Mouse (Mus musculus) forebrain, embryonic 11.5 days (tissue): ENCODE data around the gene Lmcd1. TPM values are rescaled to one million over a fixed set of nuclear protein-coding genes. Genes with fewer than 3 reads are reported as not detected.

Experiments used
- ATAC-seq: fragments of 200-750 bp; cut with Nextera tagmentation; replicated peaks from 2 replicates; pipeline ENCODE4 v1.8.0; 2017; ENCODE audit warnings: moderate TSS enrichment; ENCODE audit not compliant: low FRiP score
- DNase-seq: peaks from one replicate; pipeline ENCODE4 v3.0.0-alpha.2; 2017; ENCODE audit warnings: low spot score
- H3K27ac ChIP-seq: fragments of 300-500 bp; sonication (generic); 2 replicates; pipeline ENCODE4 v1.5.1; 2014; ENCODE audit warnings: low read depth, low read length
- H3K27me3 ChIP-seq: fragments of 300-500 bp; sonication (generic); 2 replicates; pipeline ENCODE4 v1.6.1; 2014; ENCODE audit warnings: mild to moderate bottlenecking, low read length, mixed read lengths; ENCODE audit not compliant: control insufficient read depth, insufficient read depth
- H3K36me3 ChIP-seq: fragments of 300-500 bp; sonication (generic); 2 replicates; pipeline ENCODE4 v1.6.1; 2014; ENCODE audit warnings: mild to moderate bottlenecking, low read length, moderate library complexity, mixed read lengths; ENCODE audit not compliant: control insufficient read depth, insufficient read depth
- H3K4me1 ChIP-seq: fragments of 300-500 bp; sonication (generic); replicated peaks from 2 replicates; pipeline ENCODE4 v1.6.1; 2014; ENCODE audit warnings: low read length, mixed read lengths; ENCODE audit not compliant: control insufficient read depth, insufficient read depth
- H3K4me2 ChIP-seq: fragments of 300-500 bp; sonication (generic); 2 replicates; pipeline ENCODE4 v1.6.1; 2014; ENCODE audit warnings: low read depth, mild to moderate bottlenecking, low read length, moderate library complexity, mixed read lengths; ENCODE audit not compliant: severe bottlenecking
- H3K4me3 ChIP-seq: fragments of 300-500 bp; sonication (generic); 2 replicates; pipeline ENCODE4 v1.5.1; 2014; ENCODE audit warnings: low read depth, low read length
- H3K9ac ChIP-seq: fragments of 300-500 bp; sonication (generic); 2 replicates; pipeline ENCODE4 v1.6.1; 2014; ENCODE audit warnings: low read length
- H3K9me3 ChIP-seq: fragments of 300-500 bp; sonication (generic); 2 replicates; pipeline ENCODE4 v1.6.1; 2016; ENCODE audit warnings: low read length, mixed read lengths; ENCODE audit not compliant: control insufficient read depth
- WGBS: fragments of 180-500 bp; shearing (Covaris S2); extraction: QIAGEN DNeasy Blood & Tissue Kit; methylation state at CpG from one replicate; pipeline ENCODE4 v1.1.7; 2014; 5-methylcytosine and 5-hydroxymethylcytosine counted together
- polyA plus RNA-seq: library from polyadenylated mRNA; unstranded; fragments of >200 nt; fragmentation: Nextera tagmentation; extraction: Ambion mirVana; gene quantifications from 2 replicates; pipeline ENCODE4 v1.2.1, GENCODE M21; 2014

The Lmcd1 gene
- polyA plus RNA-seq, 1 experiment from 2014 or later, result 3.4 TPM

- no peaks in the 10 kb centered on the region for H3K9me3 ChIP-seq
- no peak for ATAC-seq
- 58% methylated on average over 5 of the region's 5 CpGs for WGBS
- H3K27me3 ChIP-seq, result no peaks in the 10 kb centered on the region
- no peaks in the 10 kb centered on the region for H3K36me3 ChIP-seq
- no peak overlapping the region for H3K4me2 ChIP-seq
- H3K4me1 ChIP-seq, result no peaks in the 10 kb centered on the region
- H3K27ac ChIP-seq, result no peak overlapping the region
- DNase-seq, result no peak
- no peak overlapping the region for H3K4me3 ChIP-seq
- H3K9ac ChIP-seq, result no peak overlapping the region
These were observed 47.1 kb downstream of the Lmcd1 start for GRCm38 (mm10) chr6:112320679-112321078.

GRCm38 (mm10) chr6:112322916-112323315 is 49.4 kb downstream of the Lmcd1 start:
- no peaks in the 10 kb centered on the region for H3K4me1 ChIP-seq
- H3K27ac ChIP-seq, result no peak overlapping the region
- no peaks in the 10 kb centered on the region for H3K27me3 ChIP-seq
- H3K9me3 ChIP-seq, result no peaks in the 10 kb centered on the region
- H3K4me2 ChIP-seq, result no peak overlapping the region
- DNase-seq, result no peak
- WGBS, result 88% methylated on average over 5 of the region's 5 CpGs
- no peak for ATAC-seq
- no peak overlapping the region for H3K4me3 ChIP-seq
- H3K36me3 ChIP-seq, result no peaks in the 10 kb centered on the region
- H3K9ac ChIP-seq, result no peak overlapping the region

DNA sequence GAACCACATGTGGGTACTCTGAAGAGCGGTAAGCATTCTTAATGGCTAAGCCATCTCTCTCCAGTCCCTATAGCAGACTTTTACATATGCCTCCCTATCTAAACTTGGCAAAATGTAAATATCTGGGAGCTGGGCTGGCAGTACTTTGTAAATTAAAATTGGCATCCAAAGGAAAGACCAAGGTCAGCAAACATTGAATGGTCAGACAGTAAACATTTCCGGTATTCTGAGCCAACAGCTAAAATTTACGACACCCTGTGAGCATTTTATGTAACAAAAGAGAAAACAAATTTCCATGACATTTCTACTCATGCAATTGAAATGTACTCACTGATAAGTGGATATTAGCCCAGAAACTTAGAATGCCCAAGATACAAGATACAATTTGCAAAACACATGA is 51.7 kb downstream of the Lmcd1 start:
- no peaks in the 10 kb centered on the region for H3K36me3 ChIP-seq
- ATAC-seq, result no peak
- H3K9ac ChIP-seq, result no peak overlapping the region
- no peak overlapping the region for H3K27ac ChIP-seq
- H3K27me3 ChIP-seq, result no peaks in the 10 kb centered on the region
- H3K4me2 ChIP-seq, result no peak overlapping the region
- no peaks in the 10 kb centered on the region for H3K4me1 ChIP-seq
- no peak overlapping the region for H3K4me3 ChIP-seq
- no peak for DNase-seq
- no peaks in the 10 kb centered on the region for H3K9me3 ChIP-seq
- WGBS, result 93% methylated on average over 3 of the region's 3 CpGs

DNA sequence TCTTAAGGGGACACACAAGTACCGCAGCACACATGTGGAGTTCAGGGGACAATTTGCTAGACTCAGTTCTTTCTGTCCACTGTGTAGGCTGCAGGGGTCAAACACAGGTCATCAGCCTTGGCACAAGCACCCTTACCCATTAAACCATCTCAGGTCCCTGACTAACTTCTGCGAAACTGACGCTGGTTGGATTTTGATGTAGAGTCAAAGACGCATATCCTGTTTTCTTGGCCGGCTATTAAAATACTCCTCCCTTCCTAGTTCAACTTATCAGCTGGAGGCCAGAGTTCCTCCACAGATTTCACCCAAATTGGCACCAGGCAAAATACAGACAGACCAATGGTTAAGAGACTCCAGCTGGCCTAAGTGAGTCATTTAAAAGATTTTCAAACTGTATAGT is 54.2 kb downstream of the Lmcd1 start:
- Histone ChIP-seq H3K9me3 (no peaks in the 10 kb centered on the region), H3K9ac (no peak overlapping the region), H3K27ac (no peak overlapping the region), H3K4me2 (no peak overlapping the region), H3K4me1 (no peaks in the 10 kb centered on the region; the same call in 1 of the 2 replicates), H3K36me3 (no peaks in the 10 kb centered on the region), H3K27me3 (no peaks in the 10 kb centered on the region), H3K4me3 (no peak overlapping the region)
- WGBS, result 87% methylated on average over 5 of the region's 5 CpGs
- DNase-seq, result no peak
- ATAC-seq, result no peak

- Histone ChIP-seq H3K4me1 (no peaks in the 10 kb centered on the region; the same call in 1 of the 2 replicates), H3K9ac (no peak overlapping the region), H3K36me3 (no peaks in the 10 kb centered on the region), H3K4me2 (no peak overlapping the region), H3K27ac (no peak overlapping the region), H3K4me3 (no peak overlapping the region), H3K27me3 (no peaks in the 10 kb centered on the region), H3K9me3 (no peaks in the 10 kb centered on the region)
- DNase-seq, result no peak
- WGBS, result 52% methylated on average over 5 of the region's 5 CpGs
- peak; percentile 57 for ATAC-seq
These were observed 57.1 kb downstream of the Lmcd1 start for GRCm38 (mm10) chr6:112330520-112331222.

DNA sequence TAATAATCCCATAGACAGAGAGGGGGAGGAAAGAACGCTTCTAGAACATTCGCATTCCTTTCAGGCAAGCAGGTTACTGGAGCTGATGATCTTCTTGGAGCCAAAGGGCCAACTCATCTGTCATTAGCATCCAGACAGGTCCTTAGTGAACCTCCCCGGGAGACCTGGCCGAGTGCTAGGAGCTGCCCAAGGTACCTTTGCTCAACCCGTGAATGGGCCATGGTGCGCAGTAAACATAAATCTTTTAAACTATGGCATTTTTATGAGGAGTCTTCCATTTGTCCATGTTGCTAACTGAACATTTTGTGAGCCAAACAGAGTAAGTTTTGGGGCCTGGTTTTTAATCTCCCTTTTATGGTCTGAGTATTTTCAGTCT is 57.7 kb downstream of the Lmcd1 start:
- Histone ChIP-seq H3K9me3 (no peaks in the 10 kb centered on the region), H3K4me3 (no peak overlapping the region), H3K4me2 (no peak overlapping the region), H3K27me3 (no peaks in the 10 kb centered on the region), H3K4me1 (no peaks in the 10 kb centered on the region; the same call in 1 of the 2 replicates), H3K9ac (no peak overlapping the region), H3K27ac (no peak overlapping the region), H3K36me3 (no peaks in the 10 kb centered on the region)
- DNase-seq (no peak), ATAC-seq (no peak)
- 82% methylated on average over 6 of the region's 6 CpGs for WGBS

GRCm38 (mm10) chr6:112333930-112334329 is 60.4 kb downstream of the Lmcd1 start:
- H3K4me1 ChIP-seq, result no peaks in the 10 kb centered on the region; the same call in 1 of the 2 replicates
- no peak overlapping the region for H3K4me2 ChIP-seq
- H3K27ac ChIP-seq, result no peak overlapping the region
- 88% methylated on average over 5 of the region's 5 CpGs for WGBS
- DNase-seq, result no peak
- H3K4me3 ChIP-seq, result no peak overlapping the region
- no peaks in the 10 kb centered on the region for H3K27me3 ChIP-seq
- no peaks in the 10 kb centered on the region for H3K36me3 ChIP-seq
- no peak for ATAC-seq
- no peaks in the 10 kb centered on the region for H3K9me3 ChIP-seq
- H3K9ac ChIP-seq, result no peak overlapping the region

- ATAC-seq (no peak), DNase-seq (no peak)
- Histone ChIP-seq H3K27me3 (no peaks in the 10 kb centered on the region), H3K4me2 (no peak overlapping the region), H3K9ac (no peak overlapping the region), H3K4me3 (no peak overlapping the region), H3K36me3 (no peaks in the 10 kb centered on the region), H3K9me3 (no peaks in the 10 kb centered on the region), H3K4me1 (no peaks in the 10 kb centered on the region), H3K27ac (no peak overlapping the region)
- 92% methylated on average over 6 of the region's 6 CpGs for WGBS
These were observed 64.1 kb downstream of the Lmcd1 start for GRCm38 (mm10) chr6:112337667-112338066.

DNA sequence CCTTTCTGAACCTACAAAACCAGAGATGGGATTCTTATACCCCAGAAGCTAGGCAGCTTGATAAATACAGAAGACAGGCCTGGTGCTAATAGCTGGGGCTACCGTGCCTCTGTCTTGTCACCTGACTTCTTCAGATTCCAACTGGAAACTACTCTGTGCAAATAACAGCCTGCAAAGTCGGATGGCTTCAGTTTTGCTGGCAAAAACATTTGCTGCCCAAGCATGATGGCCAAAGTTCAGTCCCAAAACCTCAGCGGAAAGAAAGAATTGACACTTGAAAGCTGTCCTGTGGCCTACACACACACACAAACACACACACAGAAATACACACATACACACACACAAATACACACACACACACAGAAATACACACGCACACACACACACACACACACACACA is 65.5 kb downstream of the Lmcd1 start:
- Histone ChIP-seq H3K27me3 (no peaks in the 10 kb centered on the region), H3K4me1 (no peaks in the 10 kb centered on the region), H3K4me2 (no peak overlapping the region), H3K9me3 (no peaks in the 10 kb centered on the region), H3K4me3 (no peak overlapping the region), H3K9ac (no peak overlapping the region), H3K36me3 (no peaks in the 10 kb centered on the region), H3K27ac (no peak overlapping the region)
- no peak for ATAC-seq
- no peak for DNase-seq
- 84% methylated on average over 4 of the region's 4 CpGs for WGBS
